Mouse (Mus musculus): ENCODE data around the gene Smtnl2. TPM values are rescaled to one million over a fixed set of nuclear protein-coding genes. Genes with fewer than 3 reads are reported as not detected.

Smtnl2 gene
- polyA plus RNA-seq, 1 experiment from 2014 or later = 45.0 TPM

- Histone ChIP-seq H3K4me1 (replicated peaks) (peaks cover 7% of the 10 kb centered on the region), H3K4me2 (replicated peaks) (no peak overlapping the region), H3K27ac (no peak overlapping the region), H3K9me3 (no peaks in the 10 kb centered on the region), H3K36me3 (no peaks in the 10 kb centered on the region), H3K4me3 (replicated peaks) (no peak overlapping the region), H3K27me3 (replicated peaks) (no peaks in the 10 kb centered on the region), H3K9ac (no peak overlapping the region)
- WGBS = 94% methylated on average over 5 of the region's 5 CpGs
- no peak for ATAC-seq
These were observed 47.0 kb downstream of the Smtnl2 start for GRCm38 (mm10) chr11:72364526-72364925.

GRCm38 (mm10) chr11:72363523-72364240, 47.8 kb downstream of the Smtnl2 start:
- no peaks in the 10 kb centered on the region for H3K27me3 ChIP-seq (replicated peaks)
- peaks cover 7% of the 10 kb centered on the region for H3K4me1 ChIP-seq (replicated peaks)
- no peak overlapping the region for H3K4me3 ChIP-seq (replicated peaks)
- no peak for ATAC-seq
- H3K9ac ChIP-seq = no peak overlapping the region
- H3K4me2 ChIP-seq (replicated peaks) = no peak overlapping the region
- H3K36me3 ChIP-seq = no peaks in the 10 kb centered on the region
- no peak overlapping the region for H3K27ac ChIP-seq
- WGBS = 67% methylated on average over 8 of the region's 8 CpGs
- no peaks in the 10 kb centered on the region for H3K9me3 ChIP-seq

GRCm38 (mm10) chr11:72362347-72362741, 49.2 kb downstream of the Smtnl2 start, which contains the start of gene Tekt1:
Gene Tekt1 (minus strand): TSS chr11:72362442.
- no peak within 1 kb of the TSS for H3K27ac ChIP-seq
- H3K9ac ChIP-seq = peak within 1 kb of the TSS; percentile 26
- H3K27me3 ChIP-seq (replicated peaks) = no peaks in the 10 kb centered on the region
- 34% methylated on average over 10 of the region's 10 CpGs for WGBS
- H3K4me1 ChIP-seq (replicated peaks) = peaks cover 7% of the 10 kb centered on the region
- peak within 1 kb of the TSS; percentile 78 for H3K4me2 ChIP-seq (replicated peaks)
- no peaks in the 10 kb centered on the region for H3K36me3 ChIP-seq
- no peaks in the 10 kb centered on the region for H3K9me3 ChIP-seq
- H3K4me3 ChIP-seq (replicated peaks) = peak within 1 kb of the TSS; percentile 40
- no peak for ATAC-seq

GRCm38 (mm10) chr11:72361385-72362346, 49.8 kb downstream of the Smtnl2 start:
- Histone ChIP-seq H3K4me1 (replicated peaks) (peaks cover 7% of the 10 kb centered on the region), H3K9me3 (no peaks in the 10 kb centered on the region), H3K27me3 (replicated peaks) (no peaks in the 10 kb centered on the region), H3K36me3 (no peaks in the 10 kb centered on the region), H3K4me2 (replicated peaks) (peak overlapping the region; percentile 78), H3K27ac (no peak overlapping the region), H3K4me3 (replicated peaks) (peak overlapping the region; percentile 40), H3K9ac (peak overlapping the region; percentile 26)
- peak; percentile 89 for ATAC-seq
- WGBS = 7% methylated on average over 42 of the region's 42 CpGs

GRCm38 (mm10) chr11:72354971-72355728, 56.4 kb downstream of the Smtnl2 start:
- Histone ChIP-seq H3K9me3 (no peaks in the 10 kb centered on the region), H3K9ac (no peak overlapping the region), H3K4me3 (replicated peaks) (no peak overlapping the region), H3K4me2 (replicated peaks) (peak overlapping the region; percentile 45), H3K36me3 (no peaks in the 10 kb centered on the region), H3K27ac (no peak overlapping the region), H3K27me3 (replicated peaks) (no peaks in the 10 kb centered on the region), H3K4me1 (replicated peaks) (no peaks in the 10 kb centered on the region; the same call in 1 of the 2 replicates)
- 22% methylated on average over 20 of the region's 20 CpGs for WGBS
- peak; percentile 67 for ATAC-seq

GRCm38 (mm10) chr11:72353186-72353585, 58.3 kb downstream of the Smtnl2 start:
- Histone ChIP-seq H3K9ac (no peak overlapping the region), H3K36me3 (no peaks in the 10 kb centered on the region), H3K9me3 (no peaks in the 10 kb centered on the region), H3K27me3 (replicated peaks) (no peaks in the 10 kb centered on the region), H3K27ac (no peak overlapping the region), H3K4me3 (replicated peaks) (no peak overlapping the region), H3K4me1 (replicated peaks) (peaks cover 7% of the 10 kb centered on the region), H3K4me2 (replicated peaks) (no peak overlapping the region)
- no peak for ATAC-seq
- WGBS = 78% methylated on average over 3 of the region's 3 CpGs

GRCm38 (mm10) chr11:72352272-72352671, 59.2 kb downstream of the Smtnl2 start:
- no peak for ATAC-seq
- WGBS = 63% methylated on average over 1 of the region's 1 CpGs

GRCm38 (mm10) chr11:72349652-72350051, 61.9 kb downstream of the Smtnl2 start:
- H3K27me3 ChIP-seq (replicated peaks) = no peaks in the 10 kb centered on the region
- H3K9ac ChIP-seq = no peak overlapping the region
- no peak overlapping the region for H3K27ac ChIP-seq
- no peak overlapping the region for H3K4me2 ChIP-seq (replicated peaks)
- WGBS = 19% methylated on average over 4 of the region's 4 CpGs
- ATAC-seq = peak; percentile 74; the same call in 1 of the 2 replicates
- H3K36me3 ChIP-seq = no peaks in the 10 kb centered on the region
- peaks cover 7% of the 10 kb centered on the region for H3K4me1 ChIP-seq (replicated peaks)
- no peak overlapping the region for H3K4me3 ChIP-seq (replicated peaks)
- H3K9me3 ChIP-seq = no peaks in the 10 kb centered on the region

More at GRCm38 (mm10) chr11:72352272-72352671, 59.2 kb downstream of the Smtnl2 start:
- Histone ChIP-seq H3K9me3 (no peaks in the 10 kb centered on the region), H3K4me3 (replicated peaks) (no peak overlapping the region), H3K9ac (no peak overlapping the region), H3K4me2 (replicated peaks) (no peak overlapping the region), H3K27ac (no peak overlapping the region), H3K36me3 (no peaks in the 10 kb centered on the region), H3K4me1 (replicated peaks) (peaks cover 7% of the 10 kb centered on the region), H3K27me3 (replicated peaks) (no peaks in the 10 kb centered on the region)

- Histone ChIP-seq H3K27ac (no peak overlapping the region), H3K4me2 (replicated peaks) (no peak overlapping the region), H3K4me3 (replicated peaks) (no peak overlapping the region), H3K4me1 (replicated peaks) (peaks cover 7% of the 10 kb centered on the region), H3K27me3 (replicated peaks) (no peaks in the 10 kb centered on the region), H3K9me3 (no peaks in the 10 kb centered on the region), H3K36me3 (no peaks in the 10 kb centered on the region), H3K9ac (no peak overlapping the region)
- ATAC-seq = no peak
- 42% methylated on average over 8 of the region's 8 CpGs for WGBS
These were observed 62.5 kb downstream of the Smtnl2 start for GRCm38 (mm10) chr11:72349016-72349415.

- Histone ChIP-seq H3K9me3 (no peaks in the 10 kb centered on the region), H3K27me3 (replicated peaks) (no peaks in the 10 kb centered on the region), H3K4me1 (replicated peaks) (peaks cover 7% of the 10 kb centered on the region), H3K4me3 (replicated peaks) (no peak overlapping the region), H3K9ac (no peak overlapping the region), H3K4me2 (replicated peaks) (no peak overlapping the region), H3K36me3 (no peaks in the 10 kb centered on the region), H3K27ac (no peak overlapping the region)
- ATAC-seq = no peak
- WGBS = 38% methylated on average over 10 of the region's 10 CpGs
These were observed 63.0 kb downstream of the Smtnl2 start for GRCm38 (mm10) chr11:72348563-72348962.

- Histone ChIP-seq H3K27me3 (replicated peaks) (no peaks in the 10 kb centered on the region), H3K36me3 (no peaks in the 10 kb centered on the region), H3K9ac (no peak overlapping the region), H3K27ac (no peak overlapping the region), H3K9me3 (no peaks in the 10 kb centered on the region), H3K4me3 (replicated peaks) (no peak overlapping the region), H3K4me2 (replicated peaks) (no peak overlapping the region), H3K4me1 (replicated peaks) (peaks cover 7% of the 10 kb centered on the region)
- 88% methylated on average over 11 of the region's 11 CpGs for WGBS
- ATAC-seq = no peak
These were observed 67.0 kb downstream of the Smtnl2 start for GRCm38 (mm10) chr11:72344486-72344885.

- ATAC-seq = no peak
- H3K9me3 ChIP-seq = no peaks in the 10 kb centered on the region
- no peak overlapping the region for H3K9ac ChIP-seq
- no peak overlapping the region for H3K4me3 ChIP-seq (replicated peaks)
- 25% methylated on average over 8 of the region's 8 CpGs for WGBS
- no peaks in the 10 kb centered on the region for H3K36me3 ChIP-seq
- no peak overlapping the region for H3K27ac ChIP-seq
- peaks cover 4% of the 10 kb centered on the region for H3K4me1 ChIP-seq (replicated peaks)
- H3K4me2 ChIP-seq (replicated peaks) = no peak overlapping the region
- H3K27me3 ChIP-seq (replicated peaks) = no peaks in the 10 kb centered on the region
These were observed 67.6 kb downstream of the Smtnl2 start for GRCm38 (mm10) chr11:72343904-72344303.
